Mouse (Mus musculus) stomach, postnatal 0 days (tissue): ENCODE results near the gene C330007P06Rik.

ENCODE experiments used
- CTCF ChIP-seq: IDR thresholded peaks from 2 replicates; pipeline ENCODE4 v1.5.1; 2016; ENCODE audit warnings: antibody characterized with exemption, low read depth, mild to moderate bottlenecking, moderate library complexity
- EP300 ChIP-seq: optimal IDR thresholded peaks from 2 replicates; pipeline ENCODE3; 2016; ENCODE audit warnings: antibody characterized with exemption

GRCm38 (mm10) chrX:36911343-36911742 is 37.4 kb upstream of the C330007P06Rik start:
- peak; percentile 77 for TF ChIP-seq CTCF
- TF ChIP-seq EP300, result no peak
